Mouse (Mus musculus) cerebellum, adult 2 months (tissue): Measurements from ENCODE around the gene Fam198b.

Experiments used
- CTCF ChIP-seq: fragments of 200-500 bp; IDR thresholded peaks from 2 replicates; pipeline ENCODE4 v1.5.1; 2011; ENCODE audit warnings: low read depth, mild to moderate bottlenecking, control low read depth, low read length, moderate library complexity, borderline replicate concordance; ENCODE audit not compliant: insufficient read depth
- POLR2A ChIP-seq: fragments of 200-500 bp; IDR thresholded peaks from 2 replicates; pipeline ENCODE4 v1.6.1; 2011; ENCODE audit warnings: low read length, control low read depth, borderline replicate concordance; ENCODE audit not compliant: insufficient read depth

- no peak for TF ChIP-seq POLR2A
- no peak for TF ChIP-seq CTCF
Measured at GRCm38 (mm10) chr3:79936730-79937447, 52.6 kb downstream of the Fam198b start.
